Mouse (Mus musculus) intestine, embryonic 16.5 days (tissue): ENCODE results near the gene Ppp1r36. TPM values are rescaled to one million over a fixed set of nuclear protein-coding genes. Genes with fewer than 3 reads are reported as not detected.

Experiments used
- ATAC-seq: fragments of 200-750 bp; cut with Nextera tagmentation; 2 replicates; pipeline ENCODE4 v1.8.0; 2017; ENCODE audit warnings: moderate TSS enrichment, moderate library complexity
- H3K27ac ChIP-seq: fragments of 300-500 bp; sonication (generic); 2 replicates; pipeline ENCODE4 v1.5.1; 2014; ENCODE audit warnings: mild to moderate bottlenecking, low read length
- H3K27me3 ChIP-seq: fragments of 300-500 bp; sonication (generic); replicated peaks from 2 replicates; pipeline ENCODE4 v1.6.1; 2014; ENCODE audit warnings: low read length, control low read depth, mixed read lengths; ENCODE audit not compliant: control insufficient read depth, insufficient read depth
- H3K36me3 ChIP-seq: fragments of 300-500 bp; sonication (generic); 2 replicates; pipeline ENCODE4 v1.6.1; 2014; ENCODE audit warnings: low read length, control low read depth; ENCODE audit not compliant: control insufficient read depth, insufficient read depth
- H3K4me1 ChIP-seq: fragments of 300-500 bp; sonication (generic); 2 replicates; pipeline ENCODE4 v1.6.1; 2014; ENCODE audit warnings: low read length, control low read depth, mixed read lengths; ENCODE audit not compliant: control insufficient read depth, insufficient read depth
- H3K4me2 ChIP-seq: fragments of 300-500 bp; sonication (generic); 2 replicates; pipeline ENCODE4 v1.6.1; 2014; ENCODE audit warnings: low read depth, low read length, control low read depth
- H3K4me3 ChIP-seq: fragments of 300-500 bp; sonication (generic); 2 replicates; pipeline ENCODE4 v1.5.1; 2014; ENCODE audit warnings: mild to moderate bottlenecking, low read length
- H3K9ac ChIP-seq: fragments of 300-500 bp; sonication (generic); 2 replicates; pipeline ENCODE4 v1.6.1; 2014; ENCODE audit warnings: low read depth, low read length
- H3K9me3 ChIP-seq: fragments of 300-500 bp; sonication (generic); 2 replicates; pipeline ENCODE4 v1.6.1; 2016; ENCODE audit warnings: low read length, control low read depth; ENCODE audit not compliant: control insufficient read depth
- WGBS: fragments of 180-500 bp; shearing (Covaris S2); extraction: QIAGEN DNeasy Blood & Tissue Kit; methylation state at CpG from one replicate; pipeline ENCODE4 v1.1.7; 2014; 5-methylcytosine and 5-hydroxymethylcytosine counted together
- polyA plus RNA-seq: library from polyadenylated mRNA; unstranded; fragments of >200 nt; fragmentation: Nextera tagmentation; extraction: Ambion mirVana; gene quantifications from 2 replicates; pipeline ENCODE4 v1.2.1, GENCODE M21; 2015

Gene Ppp1r36
- polyA plus RNA-seq, result 0.99 and 1.5 TPM in 2 replicates

DNA sequence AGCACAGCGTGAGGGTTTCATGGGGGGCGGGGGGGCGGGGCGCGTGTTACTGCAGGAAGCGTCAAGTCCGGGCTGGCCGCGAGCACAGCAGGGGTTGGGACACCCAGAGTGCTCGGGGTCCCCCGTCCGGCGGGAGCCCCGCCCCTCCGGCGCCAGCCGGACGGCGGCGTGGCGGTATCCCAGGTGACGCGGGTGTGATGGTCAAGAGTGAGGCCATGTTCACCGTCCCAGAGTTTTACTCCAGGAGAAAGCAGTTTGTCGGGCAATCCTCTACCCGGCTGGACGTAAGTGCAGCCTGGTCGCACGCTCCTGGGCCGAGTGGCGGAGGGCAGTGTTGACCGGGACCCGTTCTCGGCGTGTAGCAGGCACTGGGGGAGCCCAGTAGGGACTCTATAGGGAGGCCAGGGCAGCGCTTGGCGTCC lies at the start of gene Ppp1r36:
Gene Ppp1r36, plus strand, starts transcription at position 106 of the 422 bp plus-strand sequence.
- Histone ChIP-seq H3K4me2 (peak within 1 kb of the TSS; percentile 92), H3K9ac (peak within 1 kb of the TSS; percentile 60; the same call in 1 of the 2 replicates), H3K9me3 (peaks cover 3% of the 10 kb centered on the region), H3K4me3 (peak within 1 kb of the TSS; percentile 51), H3K36me3 (no peaks in the 10 kb centered on the region), H3K27me3 (no peaks in the 10 kb centered on the region), H3K27ac (no peak within 1 kb of the TSS), H3K4me1 (peaks cover 5% of the 10 kb centered on the region)
- WGBS, result 2% methylated on average over 37 of the region's 37 CpGs
- ATAC-seq, result peak; percentile 77

- peaks cover 31% of the 10 kb centered on the region for H3K4me1 ChIP-seq
- H3K36me3 ChIP-seq, result no peaks in the 10 kb centered on the region
- H3K27ac ChIP-seq, result peak overlapping the region; percentile 100
- H3K4me3 ChIP-seq, result peak overlapping the region; percentile 99
- peak overlapping the region; percentile 81 for H3K4me2 ChIP-seq
- ATAC-seq, result no peak
- H3K9me3 ChIP-seq, result no peaks in the 10 kb centered on the region
- no peaks in the 10 kb centered on the region for H3K27me3 ChIP-seq
- peak overlapping the region; percentile 99 for H3K9ac ChIP-seq
- WGBS, result 12% methylated on average over 9 of the region's 9 CpGs
Observed at GRCm38 (mm10) chr12:76368201-76368789, 49.0 kb upstream of the Ppp1r36 start.

GRCm38 (mm10) chr12:76368790-76369205 lies 48.5 kb upstream of the Ppp1r36 start:
- H3K36me3 ChIP-seq, result no peaks in the 10 kb centered on the region
- H3K27ac ChIP-seq, result peak overlapping the region; percentile 100
- H3K27me3 ChIP-seq, result no peaks in the 10 kb centered on the region
- peak overlapping the region; percentile 99 for H3K9ac ChIP-seq
- peak; percentile 41 for ATAC-seq
- H3K9me3 ChIP-seq, result no peaks in the 10 kb centered on the region
- WGBS, result under 1% methylated on average over 26 of the region's 26 CpGs
- peaks cover 31% of the 10 kb centered on the region for H3K4me1 ChIP-seq
- peak overlapping the region; percentile 81 for H3K4me2 ChIP-seq
- peak overlapping the region; percentile 99 for H3K4me3 ChIP-seq

- peaks cover 31% of the 10 kb centered on the region for H3K4me1 ChIP-seq
- no peaks in the 10 kb centered on the region for H3K27me3 ChIP-seq
- no peaks in the 10 kb centered on the region for H3K9me3 ChIP-seq
- peak within 1 kb of the TSS; percentile 99 for H3K4me3 ChIP-seq
- peak; percentile 77 for ATAC-seq
- H3K4me2 ChIP-seq, result peak within 1 kb of the TSS; percentile 81
- no peaks in the 10 kb centered on the region for H3K36me3 ChIP-seq
- under 1% methylated on average over 90 of the region's 96 CpGs for WGBS
- peak within 1 kb of the TSS; percentile 100 for H3K27ac ChIP-seq
- peak within 1 kb of the TSS; percentile 99 for H3K9ac ChIP-seq
Observed at GRCm38 (mm10) chr12:76369206-76369977, 47.9 kb upstream of the Ppp1r36 start, which contains the start of gene Zbtb25. TSS of gene Zbtb25 (minus strand) at chr12:76369602.

GRCm38 (mm10) chr12:76369978-76370830 lies 47.1 kb upstream of the Ppp1r36 start, which contains the start of gene Zbtb1:
TSS of gene Zbtb1 (plus strand) at chr12:76370266.
- Histone ChIP-seq H3K36me3 (no peaks in the 10 kb centered on the region), H3K9me3 (no peaks in the 10 kb centered on the region), H3K4me1 (peaks cover 31% of the 10 kb centered on the region), H3K4me3 (peak within 1 kb of the TSS; percentile 99), H3K27ac (peak within 1 kb of the TSS; percentile 100), H3K27me3 (no peaks in the 10 kb centered on the region), H3K4me2 (peak within 1 kb of the TSS; percentile 81), H3K9ac (peak within 1 kb of the TSS; percentile 99)
- under 1% methylated on average over 96 of the region's 99 CpGs for WGBS
- ATAC-seq, result peak; percentile 60

DNA sequence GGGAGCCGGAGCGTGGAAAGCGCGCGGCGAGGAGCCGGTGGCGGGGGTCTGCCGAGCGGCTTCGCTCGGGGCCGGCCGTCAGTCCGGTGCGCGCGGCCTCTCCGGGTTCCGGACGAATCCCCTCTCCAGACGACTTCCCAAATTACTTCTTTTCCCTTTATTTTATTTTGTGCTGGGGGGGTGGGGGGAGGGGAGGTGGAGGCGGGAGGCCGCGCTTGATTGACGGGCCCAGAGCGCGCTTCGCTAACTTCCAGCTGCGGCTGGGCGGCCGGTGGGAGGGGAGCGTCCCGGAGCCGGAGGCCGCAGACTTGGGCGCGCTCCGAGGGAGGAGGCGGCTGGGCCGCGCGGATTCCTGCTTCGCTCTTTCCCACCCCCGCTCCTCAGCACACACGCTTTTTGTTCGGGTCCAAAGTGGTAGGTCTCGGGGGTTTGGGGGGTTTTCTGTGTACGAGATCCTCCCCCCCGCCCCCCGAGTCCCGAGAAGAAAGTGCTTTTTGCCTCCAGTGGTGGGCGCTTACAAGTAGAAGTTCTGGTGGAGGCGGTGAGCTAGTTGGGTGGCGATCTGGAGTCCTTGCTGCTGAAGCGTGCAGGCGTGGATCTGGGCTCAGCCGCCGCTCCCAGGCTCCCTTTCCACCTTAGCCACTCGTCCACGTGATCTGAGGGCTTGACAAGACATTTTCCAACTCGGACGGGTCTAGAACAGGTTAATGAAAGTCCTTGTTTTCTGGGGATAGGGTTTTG lies 46.3 kb upstream of the Ppp1r36 start:
- peak; percentile 68 for ATAC-seq
- H3K4me1 ChIP-seq, result peaks cover 31% of the 10 kb centered on the region
- H3K36me3 ChIP-seq, result no peaks in the 10 kb centered on the region
- peak overlapping the region; percentile 100 for H3K27ac ChIP-seq
- no peaks in the 10 kb centered on the region for H3K27me3 ChIP-seq
- peak overlapping the region; percentile 99 for H3K4me3 ChIP-seq
- H3K9me3 ChIP-seq, result no peaks in the 10 kb centered on the region
- WGBS, result under 1% methylated on average over 63 of the region's 63 CpGs
- peak overlapping the region; percentile 99 for H3K9ac ChIP-seq
- peak overlapping the region; percentile 81 for H3K4me2 ChIP-seq

DNA sequence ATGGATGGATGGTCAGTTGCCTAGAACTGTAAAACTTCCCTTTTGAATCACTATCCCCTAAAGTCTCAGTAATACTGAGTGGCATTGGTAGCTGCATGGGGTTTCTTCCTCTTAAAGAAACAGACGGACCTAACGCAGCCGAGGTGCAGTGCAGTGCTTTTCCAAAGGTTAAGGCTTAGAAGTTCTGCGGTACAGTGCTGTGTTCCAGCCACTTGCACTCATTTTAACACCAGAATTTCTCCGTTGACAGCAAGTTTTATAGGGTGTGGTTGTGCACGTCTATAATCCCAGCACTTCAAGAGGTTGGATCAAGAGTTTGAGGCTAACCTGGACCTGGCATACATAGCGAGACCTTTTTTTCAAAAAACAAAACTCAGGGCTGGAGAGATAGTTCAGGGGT lies 45.3 kb upstream of the Ppp1r36 start:
- Histone ChIP-seq H3K4me2 (peak overlapping the region; percentile 81), H3K9ac (peak overlapping the region; percentile 99; the same call in 1 of the 2 replicates), H3K4me3 (peak overlapping the region; percentile 99), H3K9me3 (no peaks in the 10 kb centered on the region), H3K36me3 (no peaks in the 10 kb centered on the region), H3K4me1 (peaks cover 28% of the 10 kb centered on the region), H3K27ac (no peak overlapping the region; the same call in 1 of the 2 replicates), H3K27me3 (no peaks in the 10 kb centered on the region)
- WGBS, result 43% methylated on average over 7 of the region's 7 CpGs
- no peak for ATAC-seq

- Histone ChIP-seq H3K4me2 (no peak overlapping the region), H3K4me1 (peaks cover 22% of the 10 kb centered on the region), H3K36me3 (no peaks in the 10 kb centered on the region), H3K27me3 (no peaks in the 10 kb centered on the region), H3K9ac (no peak overlapping the region), H3K27ac (no peak overlapping the region), H3K9me3 (no peaks in the 10 kb centered on the region), H3K4me3 (no peak overlapping the region)
- WGBS, result 77% methylated on average over 5 of the region's 7 CpGs
- ATAC-seq, result no peak
Observed at GRCm38 (mm10) chr12:76372881-76373818, 44.2 kb upstream of the Ppp1r36 start.
